Mouse (Mus musculus): ENCODE measurements at regions not wholly inside any gene's neighbourhood (a gene's known extent, or its start where the extent isn't known, plus 50 kb on each side); places are given as distances from the start of the nearest gene placed in this dataset.

DNA sequence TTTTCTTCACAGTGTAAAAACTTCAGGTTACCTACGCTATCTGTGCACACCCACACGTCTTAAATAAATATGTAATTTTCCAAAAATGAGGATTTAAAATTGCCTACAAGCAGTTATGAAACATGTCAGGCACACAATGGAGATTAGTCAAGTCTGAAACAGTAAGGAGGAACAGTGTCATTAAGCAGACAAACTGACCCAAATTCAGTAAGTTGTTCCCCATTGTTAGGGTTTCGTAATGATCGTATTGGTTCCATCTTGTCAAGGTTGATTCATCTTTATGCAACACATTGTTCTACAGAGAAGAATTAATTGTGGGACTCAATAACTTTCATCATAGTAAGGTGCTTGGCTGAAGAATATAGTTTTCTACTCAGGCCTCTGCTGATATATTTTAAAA lies 312.7 kb upstream of the Slc24a5 start:
- no peak for TF ChIP-seq CTCF (IDR thresholded peaks at IDR 0.05; ENCODE audit: control insufficient read depth, insufficient read depth, insufficient read length)
- no peak for TF ChIP-seq CEBPB (IDR thresholded peaks at IDR 0.05; ENCODE audit: low read depth)
- no peak for TF ChIP-seq MYOD1 (IDR thresholded peaks at IDR 0.05; ENCODE audit: control insufficient read depth, insufficient read length, low read depth)
- no peak for TF ChIP-seq USF1 (IDR thresholded peaks at IDR 0.05; ENCODE audit: low read depth)
- no peak for TF ChIP-seq MYOG (IDR thresholded peaks at IDR 0.05; ENCODE audit: control insufficient read depth, extremely low read depth, insufficient read length)
- TF ChIP-seq MAX (IDR thresholded peaks at IDR 0.05) = no peak
- no peak for TF ChIP-seq FOSL1 (IDR thresholded peaks at IDR 0.05; ENCODE audit: insufficient read depth, low read length, poor library complexity, severe bottlenecking)
